Mouse (Mus musculus): ENCODE data around the gene Hrct1.

GRCm38 (mm10) chr4:43763410-43763809 is 36.4 kb downstream of the Hrct1 start:
- TF ChIP-seq CTCF (IDR thresholded peaks at IDR 0.05; ENCODE audit: low read depth, low read length) (peak; percentile 54; the same call in 1 of the 2 replicates), GATA2 (IDR thresholded peaks at IDR 0.05; ENCODE audit: borderline replicate concordance, low read depth, low read length) (no peak), GATA1 (IDR thresholded peaks at IDR 0.05; ENCODE audit: borderline replicate concordance, low read length) (no peak)
